Mouse (Mus musculus): Measurements from ENCODE around the gene Prnp. TPM values are rescaled to one million over a fixed set of nuclear protein-coding genes. Genes with fewer than 3 reads are reported as not detected.

The Prnp gene
- polyA plus RNA-seq, 1 experiment from 2014 or later: 33.1 TPM

Other genes starting within 250 kb of the Prnp start
- not detected in 2 replicates for gene Erv3, start 50.2 kb upstream of the Prnp start, polyA plus RNA-seq (2014; fragmentation: Nextera tagmentation; extraction: Ambion mirVana)
- 0.62 TPM in 1 of 2 replicates, not detected in the other for gene Prn, start within 50 bp of the Prnp start, polyA plus RNA-seq (2014; fragmentation: Nextera tagmentation; extraction: Ambion mirVana)
- 6.2 and 8.5 TPM in 2 replicates for gene Prnd, start 40.9 kb downstream of the Prnp start, polyA plus RNA-seq (2014; fragmentation: Nextera tagmentation; extraction: Ambion mirVana)
- gene Rassf2, start 120.3 kb downstream of the Prnp start, polyA plus RNA-seq (2014; fragmentation: Nextera tagmentation; extraction: Ambion mirVana): 26.0 and 27.8 TPM in 2 replicates
- 13.3 and 17.6 TPM in 2 replicates for gene Slc23a2, start 235.2 kb downstream of the Prnp start, polyA plus RNA-seq (2014; fragmentation: Nextera tagmentation; extraction: Ambion mirVana)